In the genomic region with DNA sequence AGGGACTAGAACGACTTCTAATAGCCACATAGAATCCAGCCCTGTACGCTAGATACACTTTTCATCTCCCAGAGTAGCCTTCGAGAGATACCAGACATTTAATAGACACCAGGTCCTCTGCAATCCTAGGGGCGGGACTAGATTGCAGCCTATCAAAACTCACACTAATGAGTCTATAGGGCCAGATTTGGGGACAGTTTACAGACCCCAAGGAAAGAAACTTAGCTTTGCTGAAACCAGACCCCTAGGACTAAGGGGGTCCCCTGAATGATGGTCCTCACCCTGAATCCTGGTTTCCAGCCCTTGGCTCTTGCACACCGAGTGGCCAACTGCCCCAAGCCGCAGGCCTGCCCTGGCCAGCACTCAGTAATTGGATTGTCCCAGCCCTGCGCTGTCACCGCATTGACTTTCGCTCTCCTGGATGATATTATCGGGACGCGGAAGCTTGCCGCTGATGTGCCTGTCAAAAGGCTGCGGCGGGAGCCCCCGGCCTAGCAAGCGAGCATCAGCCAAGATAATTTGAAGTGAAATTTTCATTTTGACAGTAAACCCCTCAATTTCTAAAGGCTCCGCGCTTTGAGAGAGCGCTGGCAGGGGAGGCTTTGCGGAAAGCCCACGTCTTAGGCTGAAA, we compare ENCODE assay signal across 11 mouse cellular contexts. TPM values are rescaled to one million over a fixed set of nuclear protein-coding genes. Genes with fewer than 3 reads are reported as not detected.
DNase-seq lines count a peak whose midpoint lies in the region; ATAC-seq and TF ChIP-seq lines count a peak whose summit lies in the region.
"Had no signal": no experiment of that assay in that cellular context is flagged by ENCODE, and none has a peak within 500 bp of the region (broad histone marks: within the 10 kb centered on the region; RNA-seq: fewer than 3 reads in every experiment).

No protein-coding gene starts in this region.

- H3K4me2 ChIP-seq in heart, embryonic 12.5 days, result peak overlapping the region; percentile 71
- H3K4me2 ChIP-seq in hindbrain, postnatal 0 days (ENCODE audit: low read depth, low read length), result peak overlapping the region; percentile 52
- H3K4me2 ChIP-seq in neural tube, embryonic 12.5 days (replicated peaks), result peak overlapping the region; percentile 58
- H3K4me2 ChIP-seq: liver, embryonic 15.5 days had no signal

- no peak for ATAC-seq in heart, embryonic 12.5 days (ENCODE audit: insufficient number of reproducible peaks, low FRiP score)
- ATAC-seq in hindbrain, postnatal 0 days, result no peak
- ATAC-seq in neural tube, embryonic 12.5 days (ENCODE audit: low FRiP score, low read depth), result no peak

- 4% methylated on average over 22 of the region's 22 CpGs for WGBS in heart, embryonic 12.5 days
- 8% methylated on average over 22 of the region's 22 CpGs for WGBS in hindbrain, postnatal 0 days
- WGBS in neural tube, embryonic 12.5 days, result 3% methylated on average over 22 of the region's 22 CpGs

- H3K9me3 ChIP-seq in heart, embryonic 12.5 days (replicated peaks), result no peaks in the 10 kb centered on the region
- no peaks in the 10 kb centered on the region for H3K9me3 ChIP-seq in hindbrain, postnatal 0 days (ENCODE audit: low read length)
- H3K9me3 ChIP-seq in neural tube, embryonic 12.5 days, result no peaks in the 10 kb centered on the region
- H3K9me3 ChIP-seq: liver, embryonic 15.5 days had no signal

- peak overlapping the region; percentile 71 for H3K27ac ChIP-seq in heart, embryonic 12.5 days (ENCODE audit: poor library complexity, severe bottlenecking)
- no peak overlapping the region for H3K27ac ChIP-seq in hindbrain, postnatal 0 days
- H3K27ac ChIP-seq in neural tube, embryonic 12.5 days, result no peak overlapping the region
- H3K27ac ChIP-seq: liver, embryonic 15.5 days had no signal

- no peak for DNase-seq in heart, adult 8-10 months (ENCODE audit: low spot score)
- peak; percentile 42 for DNase-seq in embryo, embryonic 9.5 days (ENCODE audit: extremely low spot score)
- no peak for DNase-seq in hindbrain, postnatal 0 days (ENCODE audit: low spot score)
- DNase-seq in adipocyte (ENCODE audit: low spot score), result no peak
- no peak for DNase-seq in gastrocnemius, postnatal 4 days (ENCODE audit: low spot score in 2 of 2)
- no peak for DNase-seq in frontal cortex, postnatal 14 days (ENCODE audit: low spot score in 2 of 2)
- DNase-seq: cerebellum, adult 2 months; kidney, adult 8-10 months had no signal

- H3K4me3 ChIP-seq in heart, embryonic 12.5 days, result peak overlapping the region; percentile 37
- peak overlapping the region; percentile 22 for H3K4me3 ChIP-seq in hindbrain, postnatal 0 days (ENCODE audit: low read length)
- no peak overlapping the region for H3K4me3 ChIP-seq in neural tube, embryonic 12.5 days
- H3K4me3 ChIP-seq: liver, embryonic 15.5 days had no signal

- peaks cover 16% of the 10 kb centered on the region for H3K36me3 ChIP-seq in heart, embryonic 12.5 days
- H3K36me3 ChIP-seq in hindbrain, postnatal 0 days (ENCODE audit: insufficient read depth, low read length), result no peaks in the 10 kb centered on the region
- no peaks in the 10 kb centered on the region for H3K36me3 ChIP-seq in neural tube, embryonic 12.5 days
- H3K36me3 ChIP-seq: liver, embryonic 15.5 days had no signal

- peaks cover 87% of the 10 kb centered on the region for H3K4me1 ChIP-seq in heart, embryonic 12.5 days (replicated peaks)
- no peaks in the 10 kb centered on the region; the same call in 1 of the 2 replicates for H3K4me1 ChIP-seq in hindbrain, postnatal 0 days (ENCODE audit: insufficient read depth, low read length)
- peaks cover 28% of the 10 kb centered on the region for H3K4me1 ChIP-seq in neural tube, embryonic 12.5 days
- H3K4me1 ChIP-seq: liver, embryonic 15.5 days had no signal

- H3K27me3 ChIP-seq in heart, embryonic 12.5 days (replicated peaks), result peaks cover 81% of the 10 kb centered on the region
- peaks cover 88% of the 10 kb centered on the region for H3K27me3 ChIP-seq in hindbrain, postnatal 0 days (ENCODE audit: insufficient read depth, low read length)
- peaks cover 98% of the 10 kb centered on the region for H3K27me3 ChIP-seq in neural tube, embryonic 12.5 days (replicated peaks)

- TF ChIP-seq CTCF in hindbrain, postnatal 0 days (IDR thresholded peaks at IDR 0.05; ENCODE audit: low read depth), result no peak

- peak overlapping the region; percentile 72 for H3K9ac ChIP-seq in heart, embryonic 12.5 days
- H3K9ac ChIP-seq in hindbrain, postnatal 0 days (replicated peaks; ENCODE audit: low read length), result no peak overlapping the region
- no peak overlapping the region for H3K9ac ChIP-seq in neural tube, embryonic 12.5 days
- H3K9ac ChIP-seq: liver, embryonic 15.5 days had no signal

RNA-seq across cellular contexts. Expression of gene Irx4, which starts 10.3 kb away (rescaled TPM):
- polyA plus RNA-seq in heart, embryonic 12.5 days (2016; fragmentation: Nextera tagmentation; extraction: Ambion mirVana), result 62.4 and 65.9 TPM in 2 replicates
- total RNA-seq in heart, adult 8-10 months (2022), result 10 to 100 TPM; 27.8 to 34.9 (median 32.4) TPM
- total RNA-seq in hindbrain, postnatal 0 days (2014; rRNA removed), result 4.6 and 5.1 TPM in 2 replicates
- polyA plus RNA-seq in hindbrain, postnatal 0 days (2015; fragmentation: Nextera tagmentation; extraction: Ambion mirVana), result 3.1 and 3.8 TPM in 2 replicates
- polyA plus RNA-seq in neural tube, embryonic 12.5 days (2016; fragmentation: Nextera tagmentation; extraction: Ambion mirVana), result 2.8 TPM in 2 replicates
- total RNA-seq in gastrocnemius, postnatal 4 days (2021), result not detected
- polyA plus RNA-seq: liver, embryonic 15.5 days had no signal

RNA-seq across cellular contexts. Expression of gene Mrpl36, which starts 57.7 kb away (rescaled TPM):
- polyA plus RNA-seq in heart, embryonic 12.5 days (2016; fragmentation: Nextera tagmentation; extraction: Ambion mirVana), result 155 and 157 TPM in 2 replicates
- total RNA-seq in heart, adult 8-10 months (2022), result 10 to 100 TPM; 55.1 to 69.7 (median 59.7) TPM
- total RNA-seq in hindbrain, postnatal 0 days (2014; rRNA removed), result 39.9 and 41.0 TPM in 2 replicates
- 69.2 and 76.0 TPM in 2 replicates for polyA plus RNA-seq in hindbrain, postnatal 0 days (2015; fragmentation: Nextera tagmentation; extraction: Ambion mirVana)
- polyA plus RNA-seq in neural tube, embryonic 12.5 days (2016; fragmentation: Nextera tagmentation; extraction: Ambion mirVana), result 93.4 and 104 TPM in 2 replicates
- total RNA-seq in gastrocnemius, postnatal 4 days (2021), result 10 to 100 TPM; 31.9 to 34.4 TPM

RNA-seq across cellular contexts. Expression of gene Ndufs6, which starts 57.8 kb away (rescaled TPM):
- 565 and 582 TPM in 2 replicates for polyA plus RNA-seq in heart, embryonic 12.5 days (2016; fragmentation: Nextera tagmentation; extraction: Ambion mirVana)
- 1,000 to 10,000 TPM; 1,175 to 1,391 (median 1,278) TPM for total RNA-seq in heart, adult 8-10 months (2022)
- 70.5 and 91.4 TPM in 2 replicates for total RNA-seq in hindbrain, postnatal 0 days (2014; rRNA removed)
- polyA plus RNA-seq in hindbrain, postnatal 0 days (2015; fragmentation: Nextera tagmentation; extraction: Ambion mirVana), result 498 and 525 TPM in 2 replicates
- 299 and 311 TPM in 2 replicates for polyA plus RNA-seq in neural tube, embryonic 12.5 days (2016; fragmentation: Nextera tagmentation; extraction: Ambion mirVana)
- total RNA-seq in gastrocnemius, postnatal 4 days (2021), result 100 to 1,000 TPM; 246 TPM

Comparison
In these comparisons a context has a peak if more than half of its experiments do, and no peak if none do; other contexts are left out.
1. RNA of gene Ndufs6, which starts 57.8 kb away (total RNA-seq): 1,175 to 1,391 TPM in heart, adult 8-10 months; 246 TPM in gastrocnemius, postnatal 4 days and 70.5 to 91.4 TPM in hindbrain, postnatal 0 days; every median in the first group is over 4 times any median in the second.
2. Peak in every context shown above with its lines, with median percentiles within 50 percentile points of each other: H3K4me2 ChIP-seq.